Mouse (Mus musculus) C2C12 (cell line): Measurements from ENCODE around the gene Vkorc1.
"Not testable (repeated sequence)": the region's sequence is repeated elsewhere in the genome, so short reads cannot be mapped to it uniquely, and the experiment has no call there.

ENCODE experiments used
- CEBPB ChIP-seq: IDR thresholded peaks from one replicate; pipeline ENCODE4 v1.6.1; 2011; ENCODE audit warnings: low read depth, mild to moderate bottlenecking, control low read depth, moderate library complexity
- CTCF ChIP-seq: IDR thresholded peaks from one replicate; pipeline ENCODE4 v1.5.1; 2011; ENCODE audit not compliant: control insufficient read depth, insufficient read depth, insufficient read length
- FOSL1 ChIP-seq: IDR thresholded peaks from one replicate; pipeline ENCODE4 v1.8.0; 2011; ENCODE audit warnings: mild to moderate bottlenecking, low read length; ENCODE audit not compliant: poor library complexity, insufficient read depth, severe bottlenecking
- MAX ChIP-seq: IDR thresholded peaks from one replicate; pipeline ENCODE4 v1.6.1; 2011; ENCODE audit warnings: mild to moderate bottlenecking, control low read depth
- MYOD1 ChIP-seq: IDR thresholded peaks from one replicate; pipeline ENCODE4 v1.6.1; 2011; ENCODE audit warnings: low read depth; ENCODE audit not compliant: control insufficient read depth, insufficient read length
- USF1 ChIP-seq: IDR thresholded peaks from one replicate; pipeline ENCODE4 v1.6.1; 2011; ENCODE audit warnings: low read depth, mild to moderate bottlenecking, control low read depth, moderate library complexity

- not testable (repeated sequence) for TF ChIP-seq CTCF, CEBPB, MAX, MYOD1, USF1, FOSL1
These were observed 474 bp upstream of the Vkorc1 start for GRCm38 (mm10) chr7:127895891-127896290.
